Mouse (Mus musculus) heart, postnatal 0 days (tissue): ENCODE measurements around the gene Kdm5b.

Experiments used
- CTCF ChIP-seq: IDR thresholded peaks from 2 replicates; pipeline ENCODE4 v1.5.1; 2016; ENCODE audit warnings: antibody characterized with exemption, control low read depth, low read depth
- EP300 ChIP-seq: IDR thresholded peaks from 2 replicates; pipeline ENCODE4 v1.6.1; 2016; ENCODE audit warnings: antibody characterized with exemption, low read depth

- no peak for TF ChIP-seq CTCF
- no peak for TF ChIP-seq EP300
Measured at GRCm38 (mm10) chr1:134658841-134659240, 98.9 kb downstream of the Kdm5b start.
